Mouse (Mus musculus) stomach, postnatal 0 days (tissue): ENCODE data around the gene Ninj2.

Experiments
- CTCF ChIP-seq: IDR thresholded peaks from 2 replicates; pipeline ENCODE4 v1.5.1; 2016; ENCODE audit warnings: antibody characterized with exemption, low read depth, mild to moderate bottlenecking, moderate library complexity
- EP300 ChIP-seq: optimal IDR thresholded peaks from 2 replicates; pipeline ENCODE3; 2016; ENCODE audit warnings: antibody characterized with exemption

- TF ChIP-seq CTCF, result no peak
- TF ChIP-seq EP300, result no peak
These were observed 108.8 kb downstream of the Ninj2 start for GRCm38 (mm10) chr6:120201956-120202355.
